Mouse (Mus musculus) cerebellum, postnatal 14 days (tissue): ENCODE results near the gene Rnf217.
A peak's percentile ranks its signal among the peaks of the same experiment; 100 is the strongest.

ENCODE experiments used
- DNase-seq, 2 experiments: peaks; one replicate each; pipeline ENCODE4 v3.0.0; 2021; ENCODE audit warnings: mixed read lengths in 2 of 2

Rnf217 gene

DNA sequence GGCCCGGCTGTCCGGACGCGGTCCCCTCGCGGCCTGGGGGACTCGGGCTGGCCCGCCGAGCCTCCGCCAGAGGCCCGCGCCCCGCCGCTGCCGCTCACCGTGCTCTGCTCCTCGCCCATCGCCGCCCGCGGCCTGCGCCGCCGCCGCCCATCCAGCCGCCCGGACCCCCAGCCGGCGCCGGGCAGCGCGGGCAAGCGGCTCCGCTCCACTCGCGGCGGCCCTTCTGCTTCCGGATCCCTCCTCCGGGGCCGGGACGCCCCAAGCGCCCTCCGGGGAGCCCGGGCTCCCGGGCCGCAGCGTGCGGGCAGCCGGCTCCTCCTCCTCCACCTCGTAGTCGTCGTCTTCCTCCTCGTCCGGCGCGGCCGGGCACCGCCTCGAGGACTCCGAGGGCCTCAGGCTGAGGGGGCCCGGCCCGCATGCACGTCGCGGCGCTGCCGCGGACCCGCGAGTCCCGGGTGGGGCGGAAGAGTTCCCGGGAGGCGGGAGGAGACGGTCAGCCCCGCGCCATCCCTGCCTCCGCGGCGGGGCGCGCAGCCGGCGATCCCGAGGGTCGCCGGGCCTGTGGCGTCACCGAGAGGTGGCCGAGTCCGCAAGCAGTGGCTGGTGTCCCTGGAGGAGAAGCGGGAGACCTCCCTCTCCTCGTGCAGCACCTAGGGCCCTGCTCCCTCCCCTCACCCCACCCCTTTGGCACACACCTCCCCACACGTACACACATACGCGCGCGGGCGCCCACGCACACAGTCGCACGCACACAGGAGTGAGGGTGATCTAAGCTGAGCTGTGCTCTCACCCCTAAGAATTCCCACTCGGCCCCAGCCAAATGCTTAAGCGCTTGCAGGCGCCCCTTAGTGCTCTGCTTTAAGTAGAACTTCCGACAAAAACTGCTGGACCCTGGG lies at the start of gene Rnf217:
Rnf217 (minus strand) TSS at position 119 of the 896 bp plus-strand sequence.
- peak; percentile 80 to 81 for DNase-seq

DNA sequence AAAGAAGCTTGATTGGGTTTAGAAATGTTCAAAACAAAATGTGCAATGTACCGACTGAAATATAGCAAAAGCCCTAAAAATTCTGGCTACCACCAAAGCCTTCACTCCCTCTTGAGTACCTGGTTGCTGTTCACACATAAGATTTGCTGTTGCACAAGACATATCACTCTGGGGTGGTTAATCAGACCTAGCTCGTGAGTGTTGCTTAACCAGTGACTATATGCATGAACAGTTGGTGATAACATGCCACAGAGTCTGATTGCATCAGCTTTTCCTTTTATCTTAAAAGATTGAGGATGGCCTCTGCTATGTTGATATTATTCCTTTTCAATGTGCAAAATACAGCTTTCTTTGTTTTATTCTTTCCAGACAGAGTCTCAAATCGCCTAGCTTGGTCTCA lies 38.3 kb upstream of the Rnf217 start:
- no peak for DNase-seq

DNA sequence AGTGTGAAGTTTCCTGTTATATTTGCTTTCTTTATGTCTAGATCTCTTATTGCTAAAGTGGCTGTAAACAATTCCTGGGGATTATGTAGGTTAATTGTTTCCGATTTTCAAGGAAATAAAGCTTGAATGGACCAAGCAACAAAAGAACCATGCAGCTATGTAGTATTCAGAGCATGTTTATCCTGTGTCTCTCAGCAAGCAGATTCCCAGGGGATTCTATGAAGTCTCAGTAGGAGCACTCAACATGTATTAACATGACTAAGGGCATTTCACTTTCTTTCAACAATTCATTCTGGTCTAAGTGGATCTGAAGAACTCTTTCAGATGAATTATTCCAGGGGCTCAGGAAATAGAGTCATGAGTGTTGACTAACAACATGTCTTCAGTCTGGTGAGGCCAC lies 37.1 kb upstream of the Rnf217 start:
- no peak for DNase-seq

DNA sequence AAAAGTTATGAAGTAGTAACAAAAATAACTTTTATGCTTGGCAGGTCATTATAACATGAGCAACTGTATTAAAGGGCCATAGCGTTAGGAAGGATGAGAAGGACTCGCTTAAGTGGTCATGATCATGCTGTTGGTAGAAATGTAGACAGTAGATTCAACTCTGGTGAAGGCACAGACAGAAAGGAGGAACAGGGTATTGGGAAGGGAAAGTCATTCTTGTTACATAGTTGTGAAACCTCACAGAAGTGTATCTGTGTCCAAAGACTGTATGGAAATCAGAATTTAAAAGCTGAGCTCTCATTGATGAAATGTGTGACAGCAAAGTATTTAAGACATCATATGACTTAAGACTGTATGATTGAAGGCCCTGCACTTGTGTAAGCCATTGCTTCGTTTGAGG lies 26.1 kb upstream of the Rnf217 start:
- no peak for DNase-seq

DNA sequence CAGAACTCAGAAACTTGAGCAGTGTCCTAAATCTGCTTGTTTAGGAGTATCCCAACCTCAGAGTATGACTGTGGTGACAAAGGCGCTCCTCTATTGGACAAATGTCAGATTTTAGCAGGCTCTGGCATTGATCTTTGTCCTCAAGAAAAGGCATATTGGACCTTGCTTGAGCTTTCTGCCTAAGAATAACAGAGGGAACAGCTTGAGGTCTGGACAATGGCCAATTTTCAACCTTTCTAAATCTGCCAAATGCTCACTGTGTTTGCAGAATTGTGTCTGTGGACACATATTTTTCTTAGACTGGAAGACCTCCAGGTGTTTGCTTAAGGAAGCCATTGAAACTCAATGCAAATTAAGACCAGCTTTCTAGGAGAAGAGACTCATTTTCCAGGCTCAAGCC lies 23.0 kb upstream of the Rnf217 start:
- peak; percentile 81 to 86 for DNase-seq

DNA sequence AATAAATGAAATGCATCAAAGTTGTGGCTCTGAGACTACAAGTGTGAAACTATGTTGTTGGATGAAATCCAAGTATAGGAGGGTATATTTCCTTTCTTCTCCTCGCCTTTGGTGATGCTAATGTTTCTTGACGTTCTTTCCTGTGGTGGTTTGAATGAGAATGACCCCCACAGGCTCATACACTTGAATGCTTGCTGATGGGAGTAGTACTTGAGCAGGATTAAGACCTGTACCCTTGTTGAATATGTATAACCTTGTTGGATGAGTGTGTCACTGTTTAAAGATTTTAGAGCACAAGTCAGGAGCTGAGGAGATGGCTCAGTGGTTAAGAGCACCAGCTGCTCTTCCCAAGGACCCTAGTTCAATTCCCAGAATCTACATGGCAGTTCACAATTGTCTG lies 6.4 kb upstream of the Rnf217 start:
- DNase-seq = no peak

DNA sequence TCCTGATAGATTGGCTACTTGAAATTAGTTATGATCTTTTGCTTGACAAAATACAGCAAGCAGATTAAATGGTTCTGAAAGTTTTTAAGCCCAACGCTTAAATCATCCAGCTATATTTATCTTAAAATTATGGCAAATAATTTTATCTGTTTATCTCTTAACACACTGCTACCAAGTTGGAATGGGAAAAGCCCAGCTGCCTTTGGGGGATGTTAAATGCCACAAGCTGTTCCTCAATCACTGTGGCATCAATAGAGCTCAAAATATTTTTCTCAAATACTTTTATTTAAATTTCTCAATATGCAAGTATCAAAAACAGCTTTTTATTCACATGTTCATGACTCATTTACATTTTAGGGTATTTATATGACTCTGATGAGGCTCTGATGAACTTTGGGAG lies 5.1 kb upstream of the Rnf217 start:
- DNase-seq = no peak

DNA sequence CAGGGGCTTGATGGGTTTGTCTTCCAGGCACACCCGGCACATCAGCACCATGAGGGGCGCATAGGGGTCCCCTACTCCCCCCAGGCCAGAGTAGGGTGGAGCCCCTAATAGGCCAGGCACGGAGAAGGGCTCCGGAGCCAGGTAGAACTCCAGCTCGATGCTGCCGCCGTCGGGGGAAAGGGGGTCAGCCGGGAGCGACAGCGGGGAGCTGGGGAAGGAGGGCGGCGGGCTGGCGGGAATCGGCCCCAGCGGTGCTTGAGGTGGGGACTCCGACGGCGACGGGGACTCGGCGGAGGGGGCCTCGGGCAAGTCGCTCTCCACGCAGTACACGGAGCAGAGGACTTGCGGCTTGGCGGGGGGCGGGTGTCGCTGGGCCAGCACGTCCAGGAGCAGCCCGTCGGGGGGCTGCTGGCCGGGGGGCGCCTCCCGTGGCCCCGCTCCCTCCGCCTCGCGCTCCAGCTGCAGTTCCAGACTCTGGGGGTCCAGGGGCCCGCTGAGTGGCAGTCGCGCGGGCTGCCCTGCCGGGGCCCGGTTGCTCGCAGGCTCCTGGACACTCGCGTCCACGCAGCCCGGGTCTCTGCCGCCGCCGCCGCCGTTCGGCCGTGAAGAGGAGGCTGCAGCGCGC lies 431 bp downstream of the Rnf217 start:
- peak; percentile 52 to 62 for DNase-seq

DNA sequence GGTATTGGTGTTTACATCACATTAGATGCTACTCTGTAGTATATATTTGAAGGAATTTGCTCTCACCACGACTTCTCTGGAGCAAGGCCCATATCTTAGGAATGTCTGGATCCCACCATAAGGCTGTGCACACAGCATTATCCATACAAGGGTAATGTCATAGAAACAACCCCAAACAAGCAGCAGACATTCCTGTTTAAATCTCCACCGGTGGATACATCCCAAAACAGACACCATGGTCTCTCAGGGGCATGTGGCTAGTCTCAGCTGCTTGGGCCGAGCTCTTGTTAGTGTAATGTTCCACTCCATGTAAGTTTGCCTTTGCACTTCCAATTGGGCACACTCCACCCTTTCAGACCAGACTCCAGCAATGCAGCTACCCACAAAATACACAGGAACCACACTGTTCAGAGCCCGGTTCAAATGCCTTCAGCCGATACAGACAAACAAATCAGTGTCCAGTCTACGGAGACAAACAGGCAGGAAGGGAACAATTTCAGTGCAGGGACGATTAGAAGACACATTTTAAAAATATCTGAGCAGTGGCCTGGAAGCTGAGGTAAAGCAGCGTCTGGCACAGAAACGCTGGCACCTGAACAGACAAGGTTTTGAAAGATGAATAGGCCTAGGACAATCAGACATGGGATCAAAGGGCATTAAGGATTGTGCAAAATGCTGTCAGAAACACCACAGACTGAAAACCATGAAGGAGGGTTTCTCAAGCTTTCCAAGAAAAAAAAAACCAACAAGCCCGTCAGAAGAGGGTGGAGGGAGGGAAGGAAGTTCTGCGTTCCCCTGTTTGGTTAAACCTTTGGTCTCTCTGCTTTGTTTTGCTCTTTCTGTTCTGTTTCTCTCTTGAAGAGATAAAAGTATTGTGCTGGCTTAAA lies 1.8 kb downstream of the Rnf217 start:
- DNase-seq = peak in 1 of 2 experiments; percentile 24

DNA sequence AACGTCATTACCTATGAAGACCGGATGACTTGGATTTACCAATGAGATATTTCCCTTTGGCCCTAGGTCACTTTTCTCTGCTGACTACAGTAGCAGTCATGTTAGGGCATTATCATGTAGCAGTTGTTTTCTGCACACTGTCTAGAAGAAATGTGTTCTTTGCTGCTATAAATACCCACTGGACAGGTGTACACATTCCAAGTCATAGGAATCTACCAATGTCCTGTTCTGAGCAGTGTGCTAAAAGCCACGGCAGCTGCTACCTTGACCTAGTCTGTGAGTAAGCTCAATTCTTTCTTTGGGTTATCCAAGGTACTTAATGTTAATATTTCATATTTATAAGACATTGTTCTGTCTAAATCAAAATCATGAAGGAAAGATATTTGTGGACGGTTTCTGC lies 5.1 kb downstream of the Rnf217 start:
- DNase-seq = no peak

DNA sequence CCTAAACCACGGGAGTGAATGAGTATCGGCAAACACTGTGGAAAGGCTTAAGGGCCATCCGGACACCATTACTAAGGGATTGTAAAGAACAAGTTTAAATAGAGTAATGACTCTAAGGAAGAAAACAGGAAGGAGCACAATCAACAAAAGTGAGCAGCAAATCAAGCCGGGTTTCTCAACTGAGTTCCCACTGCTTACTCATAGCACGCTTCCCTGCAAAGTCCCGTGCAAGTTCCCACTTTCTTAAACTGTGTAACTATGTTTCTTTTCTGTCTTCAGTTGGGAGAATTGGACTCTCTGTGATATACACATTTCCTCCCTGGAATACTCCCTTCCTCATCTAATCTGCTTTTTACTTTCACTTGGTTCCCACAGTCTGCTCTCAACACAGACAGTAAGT lies 8.9 kb downstream of the Rnf217 start:
- no peak for DNase-seq

DNA sequence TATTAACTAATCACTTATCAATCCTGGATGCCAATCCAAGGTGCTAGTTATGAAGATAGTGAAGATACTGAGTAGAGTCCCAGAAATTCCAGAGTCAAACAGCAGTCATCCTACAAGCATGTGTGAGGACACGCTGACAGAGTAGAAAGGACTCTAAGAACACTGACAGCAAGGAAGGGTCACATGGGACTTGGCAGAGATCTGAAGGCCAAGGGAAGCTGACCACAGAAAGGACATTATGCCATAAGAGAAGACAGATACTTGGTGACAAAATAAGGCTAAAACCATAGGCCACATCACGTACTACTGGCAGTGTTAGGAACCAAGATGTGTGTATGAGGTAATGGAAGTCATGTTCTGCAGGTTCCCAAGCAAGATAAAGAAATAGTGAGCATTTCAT lies 11.1 kb downstream of the Rnf217 start:
- no peak for DNase-seq

DNA sequence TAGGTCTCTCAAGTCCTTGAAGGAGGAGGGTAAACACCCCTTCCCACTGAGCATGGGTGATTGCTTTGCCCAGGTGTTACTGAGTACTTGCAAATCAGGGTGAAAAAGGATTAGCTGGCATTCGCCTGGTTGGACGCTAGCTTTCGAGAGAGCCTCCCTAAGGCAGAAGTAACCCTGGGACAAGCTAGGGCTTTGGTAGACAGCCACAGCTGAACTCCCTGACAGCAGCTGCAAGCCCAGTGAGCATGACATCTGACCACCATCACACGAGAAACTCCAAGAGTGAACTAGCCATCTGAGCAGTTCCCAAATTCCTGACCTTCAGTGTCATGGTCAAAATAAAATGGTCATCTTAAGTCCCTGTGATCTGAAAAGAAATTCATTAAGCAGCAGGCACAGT lies 12.2 kb downstream of the Rnf217 start:
- no peak for DNase-seq

DNA sequence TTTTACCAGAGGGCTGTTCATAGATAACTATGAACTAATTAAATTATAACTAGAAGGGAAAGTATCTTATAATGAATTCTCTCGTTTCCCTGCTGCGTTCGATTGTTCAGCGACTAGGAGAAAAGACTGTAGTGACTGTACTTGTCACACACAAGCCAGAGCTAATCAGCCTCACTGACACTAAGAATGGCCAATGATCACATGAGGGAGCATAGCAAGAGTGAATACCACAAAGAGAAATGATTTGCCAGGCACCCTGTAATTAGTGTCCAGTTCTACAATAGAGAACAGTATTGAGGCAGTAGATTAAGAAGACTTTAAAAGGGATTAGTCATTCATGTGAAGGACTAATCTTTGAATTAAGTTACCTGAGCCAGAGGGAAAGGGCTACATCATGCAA lies 13.7 kb downstream of the Rnf217 start:
- no peak for DNase-seq

DNA sequence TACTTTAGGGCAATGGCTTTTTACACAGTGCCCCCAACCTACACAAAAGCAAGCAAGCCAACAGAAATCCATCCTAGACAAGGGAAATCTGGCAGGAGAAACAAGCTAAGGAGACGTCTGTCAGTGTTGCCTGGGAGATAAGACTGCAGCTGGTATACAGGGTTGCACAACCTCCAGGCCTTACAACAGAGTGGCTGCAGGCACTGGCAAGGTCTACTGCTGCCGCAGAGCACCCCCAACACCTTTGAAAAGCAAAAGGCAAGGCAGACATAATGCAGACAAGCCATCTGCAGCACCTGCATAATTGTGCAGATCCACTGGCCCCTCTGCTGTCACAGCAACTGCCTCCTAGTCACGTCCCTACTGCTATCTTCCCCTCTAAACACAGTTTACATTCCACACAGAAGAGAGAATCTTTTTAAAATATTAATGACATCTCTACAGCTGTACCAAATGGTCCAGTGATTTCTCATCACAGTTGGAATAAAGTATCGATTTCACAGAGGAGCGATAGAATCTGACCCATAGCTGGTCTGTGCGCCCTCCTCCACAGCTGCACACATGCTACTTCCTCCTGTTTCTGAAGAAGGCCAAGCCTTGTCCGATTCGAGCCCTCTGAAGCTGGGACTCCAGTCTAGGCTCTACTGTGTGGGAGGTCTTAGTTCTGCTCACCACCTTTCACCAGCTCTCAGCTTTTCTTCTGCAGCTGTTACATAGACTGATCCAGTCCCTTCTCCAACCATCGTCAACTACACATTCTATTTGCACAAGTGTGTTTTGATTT lies 16.1 kb downstream of the Rnf217 start:
- DNase-seq = peak; percentile 15 to 21

DNA sequence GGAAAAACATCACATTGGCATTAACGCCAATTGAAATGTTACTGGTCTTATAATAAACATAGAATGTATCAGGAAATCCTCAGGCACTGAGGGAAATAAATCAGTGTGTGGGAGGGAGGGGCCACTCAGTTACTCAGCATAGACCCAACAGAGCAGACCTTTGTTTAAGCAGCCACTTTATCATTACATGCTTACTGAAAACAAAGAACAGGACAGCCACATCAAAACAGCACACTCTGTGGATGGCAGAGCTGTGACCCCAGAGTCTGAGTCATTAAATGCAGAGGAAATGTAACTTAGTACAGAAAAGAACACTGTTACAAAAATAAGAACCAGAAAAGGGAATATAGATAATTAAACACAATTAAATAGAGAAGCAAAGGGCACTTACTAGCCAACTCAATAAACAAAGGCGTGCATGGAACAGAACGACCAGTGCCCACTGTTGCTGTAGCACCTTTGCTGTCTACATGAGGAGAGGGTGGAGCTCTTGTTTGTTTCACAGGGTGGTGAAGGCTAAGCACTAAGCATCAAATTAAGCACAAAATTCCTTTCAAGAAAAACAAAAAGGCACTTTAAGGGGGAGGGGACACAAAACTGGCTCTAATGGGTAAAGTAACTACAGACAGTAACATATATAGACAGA lies 16.8 kb downstream of the Rnf217 start:
- DNase-seq = no peak

DNA sequence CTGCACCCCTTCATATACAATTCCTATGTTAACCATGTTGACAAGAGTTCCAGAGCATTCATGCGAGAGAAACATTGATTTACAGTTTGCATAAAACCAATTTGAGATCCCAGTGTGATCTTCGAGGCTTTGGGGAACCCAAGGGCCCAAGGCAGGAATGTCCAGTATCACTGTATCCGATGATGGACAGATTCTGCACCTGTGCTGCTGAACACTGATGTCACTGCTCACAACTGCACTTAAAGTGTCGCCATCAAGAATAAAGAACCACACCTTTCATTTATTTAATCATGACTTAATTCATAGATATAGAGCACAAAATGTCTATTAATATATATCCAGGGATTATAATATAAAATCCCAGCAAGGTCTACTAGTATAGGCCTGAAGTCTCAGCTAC lies 28.3 kb downstream of the Rnf217 start:
- DNase-seq = no peak

DNA sequence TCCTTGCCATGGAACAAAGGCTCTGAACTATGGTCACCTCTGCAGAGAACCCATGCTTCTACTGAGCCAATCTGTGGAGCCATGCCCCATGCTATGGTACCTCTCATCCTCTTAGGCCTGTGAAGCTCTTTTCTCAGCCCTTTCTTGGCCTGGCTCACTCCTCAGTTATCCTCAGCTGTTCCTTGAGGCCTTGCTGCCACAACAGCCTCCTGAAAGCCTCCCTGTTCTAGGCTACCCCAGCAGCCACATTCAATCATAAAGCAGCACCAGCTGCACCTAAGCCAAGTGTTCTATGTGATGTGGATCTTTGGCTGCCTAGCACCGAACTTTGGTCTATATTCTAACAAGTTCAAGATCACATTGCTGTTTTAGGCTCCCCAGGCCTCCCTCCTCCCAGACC lies 28.9 kb downstream of the Rnf217 start:
- no peak for DNase-seq

DNA sequence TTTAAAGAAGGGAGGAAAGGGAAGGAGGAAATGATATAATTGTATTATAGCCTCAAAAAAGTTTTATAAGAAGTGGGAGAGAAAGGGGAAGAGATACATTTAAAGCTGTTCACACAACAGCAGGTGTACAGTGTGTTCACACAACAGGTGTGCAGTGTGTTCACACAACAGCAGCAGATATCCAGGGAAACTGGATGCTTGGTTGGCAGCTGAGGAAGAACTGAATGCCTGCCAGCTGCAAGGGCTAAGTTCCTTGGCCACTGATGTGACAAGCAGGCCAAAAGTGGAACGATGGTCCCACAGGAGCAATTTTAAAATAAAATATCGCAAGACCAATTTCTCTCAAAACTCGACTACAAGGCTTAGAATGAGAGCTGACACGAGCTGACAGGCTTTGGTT lies 35.7 kb downstream of the Rnf217 start:
- no peak for DNase-seq

DNA sequence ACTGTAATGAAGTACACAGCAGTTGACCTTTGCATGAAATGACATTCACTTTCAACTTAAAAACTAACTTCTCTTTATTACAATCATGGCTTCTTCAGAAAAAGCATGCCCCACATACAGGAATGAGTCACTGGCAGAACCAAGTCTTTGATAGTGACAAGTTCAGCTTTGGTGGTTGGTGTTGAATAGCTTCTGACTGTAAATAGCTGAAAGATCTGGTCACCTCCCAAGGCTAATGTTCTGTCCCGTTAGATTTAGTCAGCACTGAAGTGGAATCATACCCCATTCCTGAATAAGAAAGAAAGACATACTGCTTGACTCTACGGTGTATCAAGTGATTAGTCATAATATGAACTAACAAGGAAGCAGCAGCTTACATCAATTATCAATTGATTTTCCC lies 51.7 kb downstream of the Rnf217 start:
- no peak for DNase-seq

DNA sequence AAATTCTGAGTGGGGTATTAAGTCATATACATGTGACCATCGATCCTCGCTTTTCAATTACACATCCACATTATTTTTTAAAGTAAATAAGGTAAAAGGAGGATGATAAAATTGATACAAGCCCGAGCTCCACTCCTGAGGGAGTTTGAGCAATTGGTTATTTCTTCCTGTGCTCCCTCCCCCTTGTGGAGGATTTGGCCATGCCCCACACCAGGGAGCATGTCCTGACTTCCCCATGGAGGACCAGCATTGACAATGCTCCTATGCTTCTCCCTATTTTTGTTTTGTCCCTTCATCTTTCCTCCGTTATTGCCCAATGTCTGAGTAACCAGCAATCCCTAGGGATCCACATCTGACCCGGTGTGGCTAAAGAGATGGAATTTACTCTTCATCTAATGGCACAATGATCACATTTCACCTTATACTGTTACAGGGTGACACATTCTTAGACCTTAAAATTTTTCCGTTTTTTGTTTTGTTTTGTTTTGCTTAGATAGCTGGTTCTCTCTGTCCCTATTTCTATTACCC lies 53.5 kb downstream of the Rnf217 start:
- no peak for DNase-seq

DNA sequence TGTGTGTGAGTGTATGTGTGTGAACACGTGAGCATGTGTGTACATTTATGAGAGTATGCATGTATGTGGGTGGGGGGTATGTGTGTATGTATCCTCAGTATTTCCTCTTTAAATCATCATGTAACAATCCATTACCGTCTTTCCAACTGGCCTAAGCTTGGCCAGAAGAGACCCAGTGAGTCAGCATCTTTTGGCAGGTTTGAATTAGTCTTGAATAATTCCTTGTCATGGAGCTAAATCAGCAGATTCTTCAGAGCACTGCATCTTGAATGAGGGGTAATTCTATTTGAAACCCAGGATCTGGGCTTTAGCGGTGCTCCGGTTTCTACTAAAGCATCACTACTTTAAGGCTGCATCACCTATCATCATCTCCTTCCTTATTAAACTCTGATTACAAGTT lies 55.7 kb downstream of the Rnf217 start:
- DNase-seq = no peak
